27 mouse cellular contexts compared by ENCODE assay signal in the genomic region with DNA sequence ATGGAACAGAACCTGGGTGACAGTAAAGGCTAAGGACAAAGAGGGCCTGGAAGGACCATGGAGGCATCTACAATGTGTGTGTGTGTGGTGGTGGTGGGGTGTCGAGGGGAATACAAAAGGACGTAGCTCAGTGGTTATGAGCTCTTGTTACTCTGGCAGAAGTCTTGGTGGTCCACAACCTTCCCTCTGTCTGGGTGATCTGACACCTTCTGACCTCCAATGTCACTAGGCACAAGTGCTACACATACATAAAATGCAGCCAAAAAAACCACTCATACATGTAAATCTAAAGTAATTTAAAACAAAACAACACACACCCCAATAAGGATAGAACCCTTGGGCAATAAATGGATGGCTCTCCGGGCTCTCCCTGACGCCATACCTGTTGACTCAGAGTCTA. TPM values are rescaled to one million over a fixed set of nuclear protein-coding genes. Genes with fewer than 3 reads are reported as not detected.
DNase-seq lines count a peak whose midpoint lies in the region; ATAC-seq and TF ChIP-seq lines count a peak whose summit lies in the region.
"Had no signal": no experiment of that assay in that cellular context is flagged by ENCODE, and none has a peak within 500 bp of the region (broad histone marks: within the 10 kb centered on the region; RNA-seq: fewer than 3 reads in every experiment).

No protein-coding gene starts in this region.

- H3K36me3 ChIP-seq in embryonic facial prominence, embryonic 14.5 days (ENCODE audit: control insufficient read depth, insufficient read depth, low read length) = no peaks in the 10 kb centered on the region
- peaks cover 12% of the 10 kb centered on the region for H3K36me3 ChIP-seq in embryonic facial prominence, embryonic 10.5 days (replicated peaks)
- H3K36me3 ChIP-seq in E14TG2a.4 (ENCODE audit: insufficient read depth, low read length) = peaks cover 16% of the 10 kb centered on the region
- H3K36me3 ChIP-seq in limb, embryonic 11.5 days (ENCODE audit: control insufficient read depth, insufficient read depth, low read length) = no peaks in the 10 kb centered on the region
- H3K36me3 ChIP-seq: limb, embryonic 15.5 days; lung, embryonic 15.5 days; midbrain, embryonic 12.5 days had no signal

- no peak overlapping the region for H3K4me2 ChIP-seq in embryonic facial prominence, embryonic 14.5 days (ENCODE audit: low read depth, low read length)
- no peak overlapping the region for H3K4me2 ChIP-seq in limb, embryonic 11.5 days (ENCODE audit: low read depth, severe bottlenecking)
- H3K4me2 ChIP-seq: midbrain, embryonic 12.5 days had no signal

- H3K9me3 ChIP-seq in embryonic facial prominence, embryonic 14.5 days (ENCODE audit: control insufficient read depth, low read length) = no peaks in the 10 kb centered on the region
- no peaks in the 10 kb centered on the region for H3K9me3 ChIP-seq in embryonic facial prominence, embryonic 10.5 days
- H3K9me3 ChIP-seq in E14TG2a.4 (ENCODE audit: low read length) = no peaks in the 10 kb centered on the region
- H3K9me3 ChIP-seq in limb, embryonic 11.5 days (ENCODE audit: control insufficient read depth, low read length) = no peaks in the 10 kb centered on the region
- H3K9me3 ChIP-seq: limb, embryonic 15.5 days; lung, embryonic 15.5 days; midbrain, embryonic 12.5 days had no signal

- ATAC-seq in embryonic facial prominence, embryonic 14.5 days (ENCODE audit: low read depth) = no peak
- no peak for ATAC-seq in limb, embryonic 11.5 days (ENCODE audit: insufficient number of reproducible peaks, low FRiP score, low TSS enrichment, low read depth)
- ATAC-seq: forebrain, embryonic 14.5 days; hindbrain, postnatal 0 days; intestine, postnatal 0 days had no signal

- DNase-seq in embryonic facial prominence, embryonic 14.5 days (ENCODE audit: low spot score) = no peak
- DNase-seq in embryonic facial prominence, embryonic 10.5 days (ENCODE audit: low spot score) = no peak
- DNase-seq in layer of hippocampus, adult 2 months (ENCODE audit: low spot score in 2 of 2) = no peak
- DNase-seq in layer of hippocampus, adult 8-10 months (ENCODE audit: low spot score in 2 of 2) = no peak
- no peak for DNase-seq in limb, embryonic 11.5 days (ENCODE audit: low spot score)
- DNase-seq in right cerebral cortex, adult 2 months (ENCODE audit: low spot score in 2 of 2) = no peak
- DNase-seq: heart, adult 2 months; heart, postnatal 4 days; kidney, postnatal 36 days; lung, postnatal 4 days; thymus, postnatal 4 days had no signal

- no peak overlapping the region for H3K4me3 ChIP-seq in embryonic facial prominence, embryonic 14.5 days (ENCODE audit: low read depth, low read length)
- no peak overlapping the region for H3K4me3 ChIP-seq in embryonic facial prominence, embryonic 10.5 days
- no peak overlapping the region for H3K4me3 ChIP-seq in layer of hippocampus, adult 2 months
- 0 out of 2 replicates have a peak overlapping the region, but pooled peaks have one; percentile 73 for H3K4me3 ChIP-seq in E14TG2a.4 (replicated peaks; ENCODE audit: low read length)
- H3K4me3 ChIP-seq in limb, embryonic 11.5 days (ENCODE audit: low read depth, low read length) = no peak overlapping the region
- H3K4me3 ChIP-seq: heart, adult 2 months; limb, embryonic 15.5 days; midbrain, embryonic 12.5 days had no signal

- WGBS in embryonic facial prominence, embryonic 14.5 days = 94% methylated on average over 4 of the region's 4 CpGs
- 93% methylated on average over 4 of the region's 4 CpGs for WGBS in embryonic facial prominence, embryonic 10.5 days
- WGBS in limb, embryonic 11.5 days = 89% methylated on average over 4 of the region's 4 CpGs

- H3K27me3 ChIP-seq in embryonic facial prominence, embryonic 14.5 days (replicated peaks; ENCODE audit: control insufficient read depth, insufficient read depth, low read length) = no peaks in the 10 kb centered on the region
- H3K27me3 ChIP-seq in embryonic facial prominence, embryonic 10.5 days (replicated peaks; ENCODE audit: low read depth, poor library complexity, severe bottlenecking) = peaks cover 24% of the 10 kb centered on the region
- H3K27me3 ChIP-seq in E14TG2a.4 (ENCODE audit: insufficient read depth, low read length) = no peaks in the 10 kb centered on the region
- no peaks in the 10 kb centered on the region for H3K27me3 ChIP-seq in limb, embryonic 11.5 days (ENCODE audit: control insufficient read depth, insufficient read depth, low read length)
- H3K27me3 ChIP-seq: lung, embryonic 15.5 days had no signal

- H3K9ac ChIP-seq in embryonic facial prominence, embryonic 14.5 days (ENCODE audit: low read depth, low read length) = 0 out of 2 replicates have a peak overlapping the region, but pooled peaks have one; percentile 30
- H3K9ac ChIP-seq in limb, embryonic 11.5 days (ENCODE audit: low read length) = 0 out of 2 replicates have a peak overlapping the region, but pooled peaks have one; percentile 7
- H3K9ac ChIP-seq: limb, embryonic 15.5 days; lung, embryonic 15.5 days; midbrain, embryonic 12.5 days had no signal

- H3K4me1 ChIP-seq in embryonic facial prominence, embryonic 14.5 days (ENCODE audit: control insufficient read depth, insufficient read depth, low read length) = peaks cover 17% of the 10 kb centered on the region
- H3K4me1 ChIP-seq in embryonic facial prominence, embryonic 10.5 days = peaks cover 29% of the 10 kb centered on the region
- H3K4me1 ChIP-seq in E14TG2a.4 (replicated peaks; ENCODE audit: low read depth, low read length) = peaks cover 73% of the 10 kb centered on the region
- peaks cover 8% of the 10 kb centered on the region for H3K4me1 ChIP-seq in limb, embryonic 11.5 days (ENCODE audit: control insufficient read depth, insufficient read depth, low read length)

- H3K27ac ChIP-seq in embryonic facial prominence, embryonic 14.5 days (replicated peaks; ENCODE audit: low read depth, low read length) = no peak overlapping the region
- H3K27ac ChIP-seq in embryonic facial prominence, embryonic 10.5 days (replicated peaks) = no peak overlapping the region
- H3K27ac ChIP-seq in layer of hippocampus, adult 2 months = peak overlapping the region; percentile 98
- H3K27ac ChIP-seq in limb, embryonic 11.5 days (replicated peaks; ENCODE audit: low read depth, low read length) = no peak overlapping the region
- H3K27ac ChIP-seq: midbrain, embryonic 12.5 days had no signal

- TF ChIP-seq CTCF in layer of hippocampus, adult 2 months (conservative IDR thresholded peaks at IDR 0.05) = no peak
- no peak for TF ChIP-seq CTCF in E14TG2a.4 (conservative IDR thresholded peaks at IDR 0.05; ENCODE audit: low read length)

RNA-seq across cellular contexts. Expression of a gene that starts 2.9 kb away (rescaled TPM):
- polyA plus RNA-seq in embryonic facial prominence, embryonic 14.5 days (2014; fragmentation: Nextera tagmentation; extraction: Ambion mirVana) = 429 and 461 TPM in 2 replicates
- 562 and 601 TPM in 2 replicates for polyA plus RNA-seq in embryonic facial prominence, embryonic 10.5 days (2016; fragmentation: Nextera tagmentation; extraction: Ambion mirVana)
- 100 to 1,000 TPM; 305 to 309 TPM for total RNA-seq in layer of hippocampus, adult 2 months (2021)
- total RNA-seq in layer of hippocampus, adult 8-10 months (2022) = 100 to 1,000 TPM; 303 to 348 (median 313) TPM
- polyA plus RNA-seq in limb, embryonic 11.5 days (2014; fragmentation: Nextera tagmentation; extraction: Ambion mirVana) = 526 and 567 TPM in 2 replicates

RNA-seq across cellular contexts. Expression of a gene that starts 6.8 kb away (rescaled TPM):
- polyA plus RNA-seq in embryonic facial prominence, embryonic 14.5 days (2014; fragmentation: Nextera tagmentation; extraction: Ambion mirVana) = not detected in 2 replicates
- not detected in 2 replicates for polyA plus RNA-seq in embryonic facial prominence, embryonic 10.5 days (2016; fragmentation: Nextera tagmentation; extraction: Ambion mirVana)
- not detected for total RNA-seq in layer of hippocampus, adult 2 months (2021)
- not detected for total RNA-seq in layer of hippocampus, adult 8-10 months (2022)
- polyA plus RNA-seq in limb, embryonic 11.5 days (2014; fragmentation: Nextera tagmentation; extraction: Ambion mirVana) = not detected in 2 replicates
- total RNA-seq: CH12.LX; gastrocnemius, postnatal 14 days; heart, adult 2 months; heart, postnatal 4 days; hindbrain, postnatal 0 days; layer of hippocampus, postnatal 10 days; left cerebral cortex, postnatal 10 days had no signal
- polyA plus RNA-seq: forebrain, embryonic 14.5 days; heart, adult 2 months; heart, embryonic 14.5 days; hindbrain, postnatal 0 days; limb, embryonic 15.5 days; lung, embryonic 15.5 days; midbrain, embryonic 12.5 days; neural tube, embryonic 14.5 days had no signal

RNA-seq across cellular contexts. Expression of a gene that starts 8.9 kb away (rescaled TPM):
- polyA plus RNA-seq in embryonic facial prominence, embryonic 14.5 days (2014; fragmentation: Nextera tagmentation; extraction: Ambion mirVana) = not detected in 2 replicates
- 0.74 and 1.4 TPM in 2 replicates for polyA plus RNA-seq in embryonic facial prominence, embryonic 10.5 days (2016; fragmentation: Nextera tagmentation; extraction: Ambion mirVana)
- not detected for total RNA-seq in layer of hippocampus, adult 2 months (2021)
- total RNA-seq in layer of hippocampus, adult 8-10 months (2022) = not detected
- polyA plus RNA-seq in limb, embryonic 11.5 days (2014; fragmentation: Nextera tagmentation; extraction: Ambion mirVana) = not detected in 2 replicates
- total RNA-seq: gastrocnemius, postnatal 14 days; heart, adult 2 months; heart, postnatal 4 days; hindbrain, postnatal 0 days; layer of hippocampus, postnatal 10 days; left cerebral cortex, postnatal 10 days had no signal
- polyA plus RNA-seq: hindbrain, postnatal 0 days; limb, embryonic 15.5 days; stomach, embryonic 14.5 days had no signal

RNA-seq across cellular contexts. Expression of a gene that starts 9.2 kb away (rescaled TPM):
- polyA plus RNA-seq in embryonic facial prominence, embryonic 14.5 days (2014; fragmentation: Nextera tagmentation; extraction: Ambion mirVana) = not detected in 2 replicates
- polyA plus RNA-seq in embryonic facial prominence, embryonic 10.5 days (2016; fragmentation: Nextera tagmentation; extraction: Ambion mirVana) = not detected in 2 replicates
- total RNA-seq in layer of hippocampus, adult 2 months (2021) = not detected
- total RNA-seq in layer of hippocampus, adult 8-10 months (2022) = not detected
- polyA plus RNA-seq in limb, embryonic 11.5 days (2014; fragmentation: Nextera tagmentation; extraction: Ambion mirVana) = not detected in 2 replicates
- total RNA-seq: adrenal gland, postnatal 4 days; CH12.LX; gastrocnemius, postnatal 14 days; heart, adult 2 months; heart, postnatal 4 days; hindbrain, postnatal 0 days; layer of hippocampus, postnatal 10 days; left cerebral cortex, postnatal 10 days had no signal
- polyA plus RNA-seq: forebrain, embryonic 14.5 days; heart, adult 2 months; heart, embryonic 14.5 days; hindbrain, postnatal 0 days; lung, embryonic 15.5 days; midbrain, embryonic 12.5 days; neural tube, embryonic 14.5 days; spleen, adult 2 months; stomach, embryonic 14.5 days had no signal

RNA-seq across cellular contexts. Expression of a gene that starts 13.0 kb away (rescaled TPM):
- polyA plus RNA-seq in embryonic facial prominence, embryonic 14.5 days (2014; fragmentation: Nextera tagmentation; extraction: Ambion mirVana) = not detected in 2 replicates
- polyA plus RNA-seq in embryonic facial prominence, embryonic 10.5 days (2016; fragmentation: Nextera tagmentation; extraction: Ambion mirVana) = not detected in 2 replicates
- under 1 TPM in 1 of 2 experiments, not detected in 1; 0.33 TPM for total RNA-seq in layer of hippocampus, adult 2 months (2021)
- under 1 TPM in 2 of 4 experiments, not detected in 2; 0.27 to 0.29 TPM for total RNA-seq in layer of hippocampus, adult 8-10 months (2022)
- polyA plus RNA-seq in limb, embryonic 11.5 days (2014; fragmentation: Nextera tagmentation; extraction: Ambion mirVana) = 0.19 TPM in 1 of 2 replicates, not detected in the other
- total RNA-seq: adrenal gland, postnatal 4 days; CH12.LX; gastrocnemius, postnatal 14 days; heart, adult 2 months; heart, postnatal 4 days; hindbrain, postnatal 0 days; layer of hippocampus, postnatal 10 days; left cerebral cortex, postnatal 10 days had no signal
- polyA plus RNA-seq: forebrain, embryonic 14.5 days; heart, adult 2 months; heart, embryonic 14.5 days; hindbrain, postnatal 0 days; intestine, postnatal 0 days; limb, embryonic 15.5 days; lung, embryonic 15.5 days; midbrain, embryonic 12.5 days; neural tube, embryonic 14.5 days; spleen, adult 2 months; stomach, embryonic 14.5 days had no signal
